Comparison of ENCODE assay signal across 23 mouse cellular contexts in the genomic region with DNA sequence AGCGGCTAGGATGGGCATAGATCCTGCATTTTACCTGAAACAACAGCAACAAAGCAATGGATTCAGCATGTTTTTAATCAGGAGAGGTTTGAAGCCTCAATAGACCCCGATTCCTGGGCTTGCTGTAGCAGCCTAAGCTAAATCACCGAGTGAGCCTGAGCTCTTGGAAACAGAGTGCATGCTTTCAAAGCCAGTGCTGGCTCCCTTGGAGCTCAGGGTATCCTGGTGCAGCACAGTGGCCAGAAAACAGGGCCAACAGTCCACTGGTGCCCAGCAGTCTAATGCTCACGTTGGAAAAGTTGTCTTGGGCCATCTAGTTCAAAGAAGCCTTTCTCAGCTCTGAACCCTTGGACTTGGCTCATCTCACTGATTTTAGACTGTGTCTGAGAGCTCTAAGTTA. TPM values are rescaled to one million over a fixed set of nuclear protein-coding genes. Genes with fewer than 3 reads are reported as not detected.
A peak's percentile ranks its signal among the peaks of the same experiment; 100 is the strongest.
DNase-seq lines count a peak whose midpoint lies in the region; ATAC-seq lines count a peak whose summit lies in the region.
"Had no signal": no experiment of that assay in that cellular context is flagged by ENCODE, and none has a peak within 500 bp of the region (broad histone marks: within the 10 kb centered on the region; RNA-seq: fewer than 3 reads in every experiment).

No protein-coding gene starts in this region.

- intact Hi-C loops in left cerebral cortex, postnatal 14 days (cut with DNase I) = no loop called here

- peak; percentile 23; the same call in 1 of the 2 replicates for ATAC-seq in frontal cortex, adult (ENCODE audit: low TSS enrichment)
- ATAC-seq: activated CD4-positive, CD25-positive, alpha-beta regulatory T cell, adult 4 months; forebrain, embryonic 15.5 days; liver, embryonic 12.5 days; midbrain, embryonic 13.5 days had no signal

- DNase-seq in adrenal gland, postnatal 10 days = peak; percentile 9
- DNase-seq in adrenal gland, adult (ENCODE audit: inconsistent age in 2 of 2, low spot score in 1 of 2) = no peak
- DNase-seq in frontal cortex, postnatal 25 days (ENCODE audit: low spot score in 2 of 2) = no peak
- DNase-seq in left cerebral cortex, postnatal 14 days (ENCODE audit: low spot score in 2 of 2) = peak; percentile 9 to 15
- DNase-seq in left cerebral cortex, adult 8-10 months (ENCODE audit: low spot score in 2 of 2) = no peak
- peak; percentile 16 to 17 for DNase-seq in layer of hippocampus, postnatal 36 days
- DNase-seq in urinary bladder, postnatal 14 days (ENCODE audit: low spot score) = no peak
- DNase-seq: adrenal gland, postnatal 14 days; gastrocnemius, postnatal 10 days; heart, adult 18-20 months; heart, postnatal 10 days; kidney, adult 18-20 months; kidney, postnatal 4 days; lung, adult 18-20 months; lung, postnatal 14 days; right cerebral cortex, postnatal 25 days; spleen, adult 18-20 months had no signal

RNA-seq across cellular contexts. Expression of a gene that starts 45.4 kb away (rescaled TPM):
- 1 to 10 TPM; 6.7 to 7.3 TPM for total RNA-seq in adrenal gland, postnatal 10 days (2021)
- total RNA-seq in left cerebral cortex, postnatal 14 days (2021) = 1 to 10 TPM; 5.0 to 5.3 TPM
- total RNA-seq in left cerebral cortex, adult 8-10 months (2022) = 10 to 100 TPM in 1 of 4 experiments, 1 to 10 TPM in 3; 7.9 to 10.4 (median 9.6) TPM
- 1 to 10 TPM; 4.0 to 5.1 TPM for total RNA-seq in layer of hippocampus, postnatal 36 days (2021)
- total RNA-seq: megakaryocyte, adult 5-6 weeks had no signal

Comparison
In these comparisons a context has a peak if more than half of its experiments do, and no peak if none do; other contexts are left out.
1. DNase-seq: peak in adrenal gland, postnatal 10 days (single experiment), left cerebral cortex, postnatal 14 days (2 of 2) and layer of hippocampus, postnatal 36 days (2 of 2); none in adrenal gland, adult (0 of 2), frontal cortex, postnatal 25 days (0 of 2), left cerebral cortex, adult 8-10 months (0 of 2) and urinary bladder, postnatal 14 days (single experiment).